Mouse (Mus musculus) induced T-regulatory cell, adult 2 months (primary cell): ENCODE results near the gene Clk1.
"Not testable (repeated sequence)": the region's sequence is repeated elsewhere in the genome, so short reads cannot be mapped to it uniquely, and the experiment has no call there.

Source experiments
- DNase-seq: peaks from one replicate; pipeline ENCODE4 v3.0.0-alpha.2; 2012; ENCODE audit warnings: low read depth

Gene Clk1

GRCm38 (mm10) chr1:58407321-58407720 is 16.5 kb downstream of the Clk1 start:
- no peak for DNase-seq

- DNase-seq, result peak; percentile 24
Observed at GRCm38 (mm10) chr1:58403745-58404144, 20.1 kb downstream of the Clk1 start.

- peak; percentile 12 for DNase-seq
Observed at GRCm38 (mm10) chr1:58401396-58401795, 22.5 kb downstream of the Clk1 start.

GRCm38 (mm10) chr1:58397731-58398130 is 26.1 kb downstream of the Clk1 start:
- DNase-seq, result no peak

GRCm38 (mm10) chr1:58396179-58396578 is 27.7 kb downstream of the Clk1 start:
- peak; percentile 47 for DNase-seq

- peak; percentile 52 for DNase-seq
Observed at GRCm38 (mm10) chr1:58395341-58395740, 28.5 kb downstream of the Clk1 start.

- DNase-seq, result peak; percentile 71
Observed at GRCm38 (mm10) chr1:58393284-58394195, 30.3 kb downstream of the Clk1 start.

GRCm38 (mm10) chr1:58392652-58393283 is 31.1 kb downstream of the Clk1 start, which contains the start of gene Bzw1:
Gene Bzw1, plus strand, starts transcription at chr1:58392898.
- DNase-seq, result peak; percentile 96

GRCm38 (mm10) chr1:58392268-58392651 is 31.6 kb downstream of the Clk1 start:
- no peak for DNase-seq

GRCm38 (mm10) chr1:58391421-58392267 is 32.2 kb downstream of the Clk1 start:
- DNase-seq, result no peak

GRCm38 (mm10) chr1:58382586-58383281 is 41.1 kb downstream of the Clk1 start:
- no peak for DNase-seq

- no peak for DNase-seq
Observed at GRCm38 (mm10) chr1:58375574-58376147, 48.2 kb downstream of the Clk1 start.

- DNase-seq, result not testable (repeated sequence)
Observed at GRCm38 (mm10) chr1:58374266-58374665, 49.6 kb downstream of the Clk1 start.

- no peak for DNase-seq
Observed at GRCm38 (mm10) chr1:58369716-58370115, 54.1 kb downstream of the Clk1 start.

- no peak for DNase-seq
Observed at GRCm38 (mm10) chr1:58366737-58367471, 57.0 kb downstream of the Clk1 start.

GRCm38 (mm10) chr1:58365829-58366228 is 58.0 kb downstream of the Clk1 start:
- DNase-seq, result no peak

- DNase-seq, result no peak
Observed at GRCm38 (mm10) chr1:58364551-58364950, 59.3 kb downstream of the Clk1 start.

GRCm38 (mm10) chr1:58362296-58362695 is 61.6 kb downstream of the Clk1 start:
- no peak for DNase-seq
